Mouse (Mus musculus): ENCODE data around the gene Hras. TPM values are rescaled to one million over a fixed set of nuclear protein-coding genes. Genes with fewer than 3 reads are reported as not detected.

Hras gene
- polyA plus RNA-seq, 1 experiment, result 96.0 TPM

- no peaks in the 10 kb centered on the region for H3K27me3 ChIP-seq (replicated peaks; ENCODE audit: control insufficient read depth, insufficient read depth, low read length)
- H3K4me3 ChIP-seq (ENCODE audit: insufficient read depth, low read depth, low read length), result no peak overlapping the region
- WGBS, result 87% methylated on average over 6 of the region's 6 CpGs
- peaks cover 20% of the 10 kb centered on the region for H3K4me1 ChIP-seq (ENCODE audit: control insufficient read depth, insufficient read depth, low read length)
- no peaks in the 10 kb centered on the region for H3K36me3 ChIP-seq (ENCODE audit: control insufficient read depth, insufficient read depth, low read length)
- DNase-seq, result no peak
- TF ChIP-seq CTCF (conservative IDR thresholded peaks at IDR 0.05; ENCODE audit: insufficient read depth, insufficient read length, low read depth, low read length), result no peak
- TF ChIP-seq POLR2A (IDR thresholded peaks at IDR 0.05; ENCODE audit: low read depth, low read length), result no peak
- no peak overlapping the region for H3K27ac ChIP-seq (ENCODE audit: insufficient read depth, low read depth, low read length)
These were observed 32.7 kb upstream of the Hras start for GRCm38 (mm10) chr7:141226535-141226934.

GRCm38 (mm10) chr7:141222696-141223215, 29.0 kb upstream of the Hras start:
- H3K27ac ChIP-seq (ENCODE audit: insufficient read depth, low read depth, low read length), result no peak overlapping the region
- WGBS, result 81% methylated on average over 4 of the region's 4 CpGs
- no peak for DNase-seq
- H3K4me3 ChIP-seq (ENCODE audit: insufficient read depth, low read depth, low read length), result no peak overlapping the region
- H3K4me1 ChIP-seq (ENCODE audit: control insufficient read depth, insufficient read depth, low read length), result peaks cover 9% of the 10 kb centered on the region
- H3K27me3 ChIP-seq (replicated peaks; ENCODE audit: control insufficient read depth, insufficient read depth, low read length), result no peaks in the 10 kb centered on the region
- H3K36me3 ChIP-seq (ENCODE audit: control insufficient read depth, insufficient read depth, low read length), result no peaks in the 10 kb centered on the region
- no peak for TF ChIP-seq CTCF (conservative IDR thresholded peaks at IDR 0.05; ENCODE audit: insufficient read depth, insufficient read length, low read depth, low read length)
- no peak for TF ChIP-seq POLR2A (IDR thresholded peaks at IDR 0.05; ENCODE audit: low read depth, low read length)

DNA sequence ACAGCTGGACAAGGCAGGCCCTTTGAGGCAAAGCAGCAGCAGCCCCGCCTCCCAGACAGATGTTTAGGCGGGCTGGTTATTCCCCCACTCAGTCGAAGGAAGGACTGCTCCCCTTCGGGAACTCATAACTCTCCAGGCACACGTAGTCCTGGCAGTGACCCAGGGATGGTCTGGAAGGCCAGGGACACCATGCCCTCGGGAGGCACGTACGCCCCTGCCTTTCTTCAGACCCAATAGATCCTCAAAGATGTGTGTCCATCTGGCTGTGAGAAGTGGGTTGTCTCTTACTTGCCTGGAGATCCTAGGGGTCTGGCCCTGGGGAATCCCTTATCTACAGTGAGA, 28.3 kb upstream of the Hras start:
- Histone ChIP-seq H3K4me1 (ENCODE audit: control insufficient read depth, insufficient read depth, low read length) (peaks cover 9% of the 10 kb centered on the region), H3K4me3 (ENCODE audit: insufficient read depth, low read depth, low read length) (peak overlapping the region; percentile 16), H3K36me3 (ENCODE audit: control insufficient read depth, insufficient read depth, low read length) (no peaks in the 10 kb centered on the region), H3K27ac (ENCODE audit: insufficient read depth, low read depth, low read length) (peak overlapping the region; percentile 12; the same call in 1 of the 2 replicates), H3K27me3 (replicated peaks; ENCODE audit: control insufficient read depth, insufficient read depth, low read length) (no peaks in the 10 kb centered on the region)
- DNase-seq, result no peak
- WGBS, result 3% methylated on average over 8 of the region's 8 CpGs
- TF ChIP-seq POLR2A (IDR thresholded peaks at IDR 0.05; ENCODE audit: low read depth, low read length) (no peak), CTCF (conservative IDR thresholded peaks at IDR 0.05; ENCODE audit: insufficient read depth, insufficient read length, low read depth, low read length) (no peak)

GRCm38 (mm10) chr7:141221249-141222125, 27.7 kb upstream of the Hras start:
- Histone ChIP-seq H3K4me1 (ENCODE audit: control insufficient read depth, insufficient read depth, low read length) (peaks cover 9% of the 10 kb centered on the region), H3K4me3 (ENCODE audit: insufficient read depth, low read depth, low read length) (peak overlapping the region; percentile 16), H3K27me3 (replicated peaks; ENCODE audit: control insufficient read depth, insufficient read depth, low read length) (no peaks in the 10 kb centered on the region), H3K27ac (ENCODE audit: insufficient read depth, low read depth, low read length) (0 out of 2 replicates have a peak overlapping the region, but pooled peaks have one; percentile 12), H3K36me3 (ENCODE audit: control insufficient read depth, insufficient read depth, low read length) (no peaks in the 10 kb centered on the region)
- TF ChIP-seq CTCF (conservative IDR thresholded peaks at IDR 0.05; ENCODE audit: insufficient read depth, insufficient read length, low read depth, low read length), result no peak
- 15% methylated on average over 44 of the region's 44 CpGs for WGBS
- peak; percentile 99 for DNase-seq

GRCm38 (mm10) chr7:141220377-141220776, 26.6 kb upstream of the Hras start:
- 68% methylated on average over 1 of the region's 1 CpGs for WGBS

DNA sequence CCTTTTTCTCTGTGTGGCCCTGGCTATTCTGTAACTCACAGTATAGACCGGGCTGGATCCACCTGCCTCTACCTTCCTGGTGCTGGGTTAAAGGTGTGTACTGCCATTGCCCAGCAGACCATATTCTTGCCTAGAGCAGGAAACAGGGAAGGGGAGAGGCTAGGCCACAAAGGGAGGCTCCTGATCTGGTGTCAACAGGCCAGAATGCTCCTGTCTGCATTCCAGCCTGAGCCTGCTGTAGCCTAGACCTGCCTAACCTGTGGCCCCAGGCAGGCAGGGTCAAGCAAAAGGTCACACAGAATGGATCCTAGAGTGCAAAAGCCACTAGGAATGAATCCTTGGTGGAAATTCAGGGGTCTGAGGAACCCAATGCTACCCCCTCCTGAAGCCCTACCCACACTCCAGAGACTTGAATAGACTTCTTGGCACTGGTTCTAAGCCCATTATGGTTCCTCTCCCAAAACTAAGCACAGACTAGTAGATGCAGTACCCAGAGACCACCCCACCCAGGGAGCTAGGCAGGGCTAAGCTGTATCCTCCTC, 25.8 kb upstream of the Hras start:
- 77% methylated on average over 1 of the region's 1 CpGs for WGBS
- Histone ChIP-seq H3K36me3 (ENCODE audit: control insufficient read depth, insufficient read depth, low read length) (no peaks in the 10 kb centered on the region), H3K4me3 (ENCODE audit: insufficient read depth, low read depth, low read length) (no peak overlapping the region), H3K27me3 (replicated peaks; ENCODE audit: control insufficient read depth, insufficient read depth, low read length) (no peaks in the 10 kb centered on the region), H3K27ac (ENCODE audit: insufficient read depth, low read depth, low read length) (no peak overlapping the region), H3K4me1 (ENCODE audit: control insufficient read depth, insufficient read depth, low read length) (peaks cover 9% of the 10 kb centered on the region)
- TF ChIP-seq POLR2A (IDR thresholded peaks at IDR 0.05; ENCODE audit: low read depth, low read length), result no peak
- TF ChIP-seq CTCF (conservative IDR thresholded peaks at IDR 0.05; ENCODE audit: insufficient read depth, insufficient read length, low read depth, low read length), result no peak
- no peak for DNase-seq

More at GRCm38 (mm10) chr7:141220377-141220776, 26.6 kb upstream of the Hras start:
- H3K36me3 ChIP-seq (ENCODE audit: control insufficient read depth, insufficient read depth, low read length), result no peaks in the 10 kb centered on the region
- DNase-seq, result no peak
- peaks cover 9% of the 10 kb centered on the region for H3K4me1 ChIP-seq (ENCODE audit: control insufficient read depth, insufficient read depth, low read length)
- TF ChIP-seq CTCF (conservative IDR thresholded peaks at IDR 0.05; ENCODE audit: insufficient read depth, insufficient read length, low read depth, low read length) (no peak), POLR2A (IDR thresholded peaks at IDR 0.05; ENCODE audit: low read depth, low read length) (no peak)
- H3K27ac ChIP-seq (ENCODE audit: insufficient read depth, low read depth, low read length), result no peak overlapping the region
- H3K27me3 ChIP-seq (replicated peaks; ENCODE audit: control insufficient read depth, insufficient read depth, low read length), result no peaks in the 10 kb centered on the region
- no peak overlapping the region for H3K4me3 ChIP-seq (ENCODE audit: insufficient read depth, low read depth, low read length)

- H3K27ac ChIP-seq (ENCODE audit: insufficient read depth, low read depth, low read length), result no peak overlapping the region
- peaks cover 9% of the 10 kb centered on the region for H3K4me1 ChIP-seq (ENCODE audit: control insufficient read depth, insufficient read depth, low read length)
- H3K4me3 ChIP-seq (ENCODE audit: insufficient read depth, low read depth, low read length), result no peak overlapping the region
- H3K36me3 ChIP-seq (ENCODE audit: control insufficient read depth, insufficient read depth, low read length), result no peaks in the 10 kb centered on the region
- no peak for DNase-seq
- no peaks in the 10 kb centered on the region for H3K27me3 ChIP-seq (replicated peaks; ENCODE audit: control insufficient read depth, insufficient read depth, low read length)
- no peak for TF ChIP-seq CTCF (conservative IDR thresholded peaks at IDR 0.05; ENCODE audit: insufficient read depth, insufficient read length, low read depth, low read length)
- WGBS, result 69% methylated on average over 5 of the region's 5 CpGs
These were observed 24.8 kb upstream of the Hras start for GRCm38 (mm10) chr7:141218557-141219133.
